Mouse (Mus musculus) G1E (cell line): ENCODE measurements around the gene Prss29. TPM values are rescaled to one million over a fixed set of nuclear protein-coding genes. Genes with fewer than 3 reads are reported as not detected.

Experiments used
- ATAC-seq: 2 replicates; pipeline ENCODE4 v1.8.0; 2016; ENCODE audit warnings: mild to moderate bottlenecking; ENCODE audit not compliant: insufficient number of reproducible peaks, poor library complexity, low FRiP score, severe bottlenecking; ENCODE audit errors: extremely low read depth
- DNase-seq: peaks from one replicate; pipeline ENCODE4 v3.0.0; 2012; ENCODE audit warnings: low spot score
- H3K27me3 ChIP-seq: 2 replicates; pipeline ENCODE4 v1.6.1; 2012; ENCODE audit warnings: mild to moderate bottlenecking, low read length, inconsistent platforms; ENCODE audit not compliant: insufficient read depth
- H3K36me3 ChIP-seq: replicated peaks from 2 replicates; pipeline ENCODE3; 2012; ENCODE audit warnings: mild to moderate bottlenecking, inconsistent platforms
- H3K4me1 ChIP-seq: 2 replicates; pipeline ENCODE4 v1.6.1; 2012; ENCODE audit warnings: low read depth, low read length, inconsistent platforms, mixed read lengths; ENCODE audit not compliant: insufficient read depth
- H3K4me3 ChIP-seq: 2 replicates; pipeline ENCODE4 v1.5.1; 2012; ENCODE audit warnings: low read depth, mild to moderate bottlenecking, inconsistent platforms, low read length, moderate library complexity, mixed read lengths
- H3K9me3 ChIP-seq: replicated peaks from 2 replicates; pipeline ENCODE4 v1.6.1; 2012; ENCODE audit warnings: inconsistent platforms
- CTCF ChIP-seq: IDR thresholded peaks from 2 replicates; pipeline ENCODE4 v1.5.1; 2012; ENCODE audit warnings: low read depth, low read length, inconsistent platforms, mixed read lengths
- GATA1 ChIP-seq: IDR thresholded peaks from 2 replicates; pipeline ENCODE4 v1.6.1; 2012; ENCODE audit warnings: borderline replicate concordance, low read length, inconsistent platforms, mixed read lengths
- GATA2 ChIP-seq: IDR thresholded peaks from 2 replicates; pipeline ENCODE4 v1.6.1; 2012; ENCODE audit warnings: low read depth, low read length, inconsistent platforms, borderline replicate concordance
- POLR2AphosphoS5 ChIP-seq: IDR thresholded peaks from 2 replicates; pipeline ENCODE4 v1.6.1; 2012; ENCODE audit warnings: low read depth, low read length, inconsistent platforms; ENCODE audit not compliant: insufficient replicate concordance
- TAL1 ChIP-seq: conservative IDR thresholded peaks from 2 replicates; pipeline ENCODE4 v1.6.1; 2012; ENCODE audit warnings: low read depth, low read length, inconsistent platforms, mixed read lengths
- polyA plus RNA-seq: library from polyadenylated mRNA; stranded (reverse); fragments of >175 nt; gene quantifications from 2 replicates; pipeline ENCODE4 v1.2.3, GENCODE M21; 2012
- total RNA-seq, 2 experiments: library from RNA; stranded (forward) in 1 of 2; stranded (reverse) in 1 of 2; fragments of 200-1000 nt in 1 of 2; fragments of >200 nt in 1 of 2; fragmentation: Nextera tagmentation in 1 of 2; gene quantifications; 2 replicates each; pipeline ENCODE4 v1.2.3; 2014 to 2017

The Prss29 gene
- total and polyA plus RNA-seq, 3 experiments, result not detected

DNA sequence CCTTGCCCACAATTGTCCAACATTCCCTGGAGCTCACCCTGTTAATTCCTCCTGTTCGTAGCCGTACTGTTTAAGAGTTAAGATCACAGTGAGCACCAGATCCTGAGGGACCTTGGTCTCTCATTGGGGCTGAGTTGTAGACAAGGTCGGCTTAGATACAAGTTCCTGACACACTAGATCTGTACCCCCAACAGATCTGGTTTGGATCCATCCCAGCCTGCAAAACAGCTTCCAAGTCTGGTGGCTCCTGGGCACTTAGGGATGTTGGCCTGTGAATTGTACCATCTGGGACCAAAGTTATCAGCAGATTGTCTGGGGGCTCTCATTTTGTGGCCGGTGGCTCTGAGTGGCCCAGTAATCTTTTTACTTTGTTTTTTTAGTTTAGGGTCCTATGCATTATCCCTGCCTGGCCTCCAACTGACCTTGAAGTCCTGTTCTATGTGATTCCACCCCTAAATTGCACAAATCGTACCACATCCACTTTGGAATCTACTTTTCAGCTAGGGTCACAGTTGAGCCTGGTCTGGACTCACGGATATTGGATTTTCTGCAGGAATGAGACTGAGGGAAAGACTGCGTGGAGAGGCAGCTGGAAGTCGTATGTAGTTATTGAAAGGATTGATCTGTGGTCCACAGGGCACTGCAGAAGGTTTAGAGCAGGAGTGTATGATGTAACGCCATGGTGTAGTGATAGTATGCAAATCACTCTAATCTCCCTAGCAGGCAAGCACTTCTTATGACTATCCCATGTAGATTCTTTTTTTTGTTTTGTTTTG, 43.7 kb upstream of the Prss29 start, which contains the start of gene Ube2i:
Gene Ube2i (minus strand): TSS at position 52 of the 776 bp plus-strand sequence.
- no peaks in the 10 kb centered on the region for H3K9me3 ChIP-seq
- H3K36me3 ChIP-seq, result peaks cover 26% of the 10 kb centered on the region
- H3K4me1 ChIP-seq, result peaks cover 41% of the 10 kb centered on the region
- no peak for TF ChIP-seq GATA1
- no peak for TF ChIP-seq GATA2
- TF ChIP-seq CTCF, result no peak
- no peak for TF ChIP-seq POLR2AphosphoS5
- TF ChIP-seq TAL1, result no peak
- DNase-seq (no peak), ATAC-seq (no peak)
- H3K27me3 ChIP-seq, result no peaks in the 10 kb centered on the region
- peak within 1 kb of the TSS; percentile 94 for H3K4me3 ChIP-seq

DNA sequence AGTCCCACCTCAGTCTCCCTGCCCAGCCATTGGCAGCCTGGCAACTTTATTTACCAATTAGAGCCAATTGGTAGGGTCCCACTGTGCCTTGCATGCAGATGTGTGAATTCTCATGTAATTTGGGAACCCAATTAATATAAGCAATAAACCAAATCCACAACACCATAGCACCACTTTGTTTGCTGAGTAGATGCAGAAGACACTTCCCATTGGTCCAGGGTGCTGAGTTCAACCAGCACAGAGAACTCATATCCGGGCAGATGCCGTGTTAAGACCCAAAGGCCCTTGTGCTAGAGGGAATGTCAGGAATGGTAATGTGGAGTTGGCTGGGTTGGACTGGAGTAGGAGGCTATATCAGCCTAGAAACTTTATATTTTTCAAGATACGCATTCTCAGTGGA, 42.6 kb upstream of the Prss29 start:
- ATAC-seq (no peak), DNase-seq (no peak)
- Histone ChIP-seq H3K27me3 (no peaks in the 10 kb centered on the region), H3K4me3 (no peak overlapping the region), H3K9me3 (no peaks in the 10 kb centered on the region), H3K4me1 (peaks cover 34% of the 10 kb centered on the region), H3K36me3 (peaks cover 15% of the 10 kb centered on the region)
- no peak for TF ChIP-seq GATA1
- TF ChIP-seq CTCF, result no peak
- TF ChIP-seq POLR2AphosphoS5, result no peak
- no peak for TF ChIP-seq GATA2
- no peak for TF ChIP-seq TAL1

DNA sequence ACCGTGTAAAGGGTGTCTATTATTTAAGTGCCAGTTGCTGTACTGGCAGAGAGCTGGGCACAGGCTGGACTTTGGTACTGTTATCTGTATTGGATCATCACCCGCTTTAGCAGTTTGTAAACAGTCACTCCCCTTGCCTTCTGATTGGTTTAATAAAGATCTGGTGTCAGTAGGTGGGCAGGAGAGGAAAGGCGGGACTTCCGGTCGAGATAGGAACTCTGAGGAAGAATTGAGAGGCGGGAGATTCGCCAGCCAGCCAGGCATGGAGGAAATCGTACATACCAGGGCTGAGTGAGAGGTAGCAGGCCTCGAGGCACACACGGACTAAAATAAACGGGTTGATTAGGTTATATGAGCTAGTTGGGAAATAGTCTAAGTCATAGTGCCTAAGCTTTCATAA, 36.3 kb upstream of the Prss29 start:
- Histone ChIP-seq H3K27me3 (no peaks in the 10 kb centered on the region), H3K4me1 (peaks cover 26% of the 10 kb centered on the region), H3K4me3 (peak overlapping the region; percentile 61), H3K36me3 (no peaks in the 10 kb centered on the region), H3K9me3 (no peaks in the 10 kb centered on the region)
- TF ChIP-seq POLR2AphosphoS5 (no peak), GATA2 (no peak), GATA1 (no peak), TAL1 (no peak), CTCF (no peak)
- DNase-seq, result peak; percentile 69
- ATAC-seq, result peak; percentile 84

DNA sequence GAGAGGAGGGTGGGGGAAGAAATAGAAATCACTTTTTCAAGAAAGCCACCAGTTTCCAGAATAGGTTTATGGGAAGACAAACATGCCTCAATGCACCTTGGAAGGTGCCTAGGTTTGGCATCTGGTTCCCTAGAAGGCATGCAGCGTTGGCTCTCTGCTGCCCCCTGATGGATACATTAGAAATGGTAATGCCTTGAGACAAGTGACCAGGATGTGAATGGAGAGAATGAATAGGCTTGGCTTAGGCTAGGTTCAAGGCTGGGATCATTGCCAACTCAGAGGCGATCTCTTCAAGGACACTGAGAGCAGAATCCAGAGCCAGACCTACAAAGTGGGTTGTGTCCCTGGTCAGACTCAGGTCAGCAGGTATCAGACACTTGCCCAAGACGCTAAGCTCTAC, 33.4 kb upstream of the Prss29 start:
- 0 out of 2 replicates have a peak, but pooled peaks have one; percentile 40 for ATAC-seq
- Histone ChIP-seq H3K9me3 (no peaks in the 10 kb centered on the region), H3K36me3 (no peaks in the 10 kb centered on the region), H3K4me3 (no peak overlapping the region), H3K4me1 (peaks cover 35% of the 10 kb centered on the region), H3K27me3 (no peaks in the 10 kb centered on the region)
- DNase-seq, result peak; percentile 42
- TF ChIP-seq GATA2 (no peak), GATA1 (no peak), TAL1 (no peak), POLR2AphosphoS5 (no peak), CTCF (peak; percentile 99)

DNA sequence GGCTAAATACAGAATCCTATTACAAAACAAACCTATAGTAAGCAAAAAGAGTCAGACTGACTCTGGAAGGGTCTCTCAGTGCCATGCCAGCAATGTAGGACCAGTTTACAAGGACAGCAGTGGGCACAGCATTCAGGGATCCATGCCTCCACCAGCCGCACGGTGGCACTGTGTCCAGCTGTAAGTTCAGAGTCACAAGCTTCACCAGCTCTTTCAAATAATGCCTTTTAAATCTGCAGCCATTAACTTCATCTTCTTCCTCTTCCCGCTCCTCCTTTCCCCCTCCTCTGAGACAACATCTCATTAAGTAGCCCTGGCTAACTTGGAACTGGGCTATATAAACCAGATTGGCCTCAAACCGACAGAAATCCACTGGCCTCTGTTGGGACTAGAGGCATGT, 29.6 kb upstream of the Prss29 start:
- H3K4me3 ChIP-seq, result no peak overlapping the region
- no peak for ATAC-seq
- TF ChIP-seq GATA2 (no peak), CTCF (peak; percentile 91)
- peaks cover 51% of the 10 kb centered on the region for H3K4me1 ChIP-seq
- no peaks in the 10 kb centered on the region for H3K36me3 ChIP-seq
- DNase-seq, result peak; percentile 54
- no peaks in the 10 kb centered on the region for H3K9me3 ChIP-seq
- H3K27me3 ChIP-seq, result no peaks in the 10 kb centered on the region

DNA sequence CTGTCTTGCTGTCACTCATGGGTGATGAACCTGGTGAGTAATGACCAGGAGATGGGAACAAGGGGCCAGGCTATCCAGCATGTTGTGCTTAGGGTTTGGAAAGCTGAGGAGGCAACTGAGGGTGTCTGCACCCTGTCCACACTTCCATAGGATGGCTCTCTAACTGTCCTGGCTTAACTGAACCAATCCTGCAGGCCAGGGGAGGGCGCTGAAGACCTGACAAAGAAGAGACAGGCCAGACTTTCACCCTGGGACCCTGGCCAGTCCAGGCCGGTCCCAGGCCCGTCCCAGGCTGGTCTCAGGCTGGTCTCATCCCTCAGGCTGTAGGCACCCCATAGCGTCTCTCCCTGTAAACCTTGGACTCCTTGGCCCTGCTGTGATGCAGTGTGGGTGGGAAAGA, 28.0 kb upstream of the Prss29 start:
- Histone ChIP-seq H3K36me3 (no peaks in the 10 kb centered on the region), H3K9me3 (no peaks in the 10 kb centered on the region), H3K27me3 (no peaks in the 10 kb centered on the region), H3K4me1 (peaks cover 63% of the 10 kb centered on the region), H3K4me3 (no peak overlapping the region)
- TF ChIP-seq GATA1 (no peak), TAL1 (no peak), CTCF (no peak), POLR2AphosphoS5 (no peak), GATA2 (no peak)
- DNase-seq, result no peak
- no peak for ATAC-seq
